Mouse (Mus musculus) small intestine, adult 2 months (tissue): Measurements from ENCODE around the gene Nudt3.

ENCODE experiments used
- CTCF ChIP-seq: fragments of 200-500 bp; IDR thresholded peaks from 2 replicates; pipeline ENCODE4 v1.5.1; 2012; ENCODE audit warnings: low read depth, mild to moderate bottlenecking, control low read depth, inconsistent platforms, low read length, moderate library complexity, mixed read lengths; ENCODE audit not compliant: insufficient replicate concordance, insufficient read length; ENCODE audit errors: extremely low read depth
- POLR2A ChIP-seq: fragments of 200-500 bp; IDR thresholded peaks from 2 replicates; pipeline ENCODE4 v1.6.1; 2012; ENCODE audit warnings: low read depth, mild to moderate bottlenecking, control low read depth, inconsistent platforms, low read length, moderate library complexity

DNA sequence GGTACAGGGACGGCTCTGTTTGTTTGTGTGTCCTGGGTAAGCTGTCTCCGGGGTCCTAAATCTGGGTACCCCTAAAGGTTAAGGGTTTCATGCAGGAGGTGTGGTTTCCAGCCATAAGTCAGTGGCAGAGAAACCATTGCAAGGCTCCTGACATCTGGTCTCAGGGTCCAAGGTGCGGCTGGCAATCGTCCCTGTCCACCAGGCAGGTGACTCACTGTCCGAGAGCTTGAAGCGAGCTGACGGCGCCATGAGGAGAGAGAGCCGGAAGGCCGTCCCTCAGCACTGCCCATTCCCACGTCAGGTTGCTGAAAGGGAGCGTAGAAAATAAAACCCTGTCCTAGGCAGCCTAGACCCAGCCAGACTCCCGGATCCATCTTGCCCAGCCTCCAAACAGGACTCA, 27.3 kb upstream of the Nudt3 start:
- no peak for TF ChIP-seq CTCF
- TF ChIP-seq POLR2A: no peak
